Mouse (Mus musculus): ENCODE data around the gene Ednra. TPM values are rescaled to one million over a fixed set of nuclear protein-coding genes. Genes with fewer than 3 reads are reported as not detected.

Ednra gene
- polyA plus RNA-seq, 1 experiment = 3.7 TPM

DNA sequence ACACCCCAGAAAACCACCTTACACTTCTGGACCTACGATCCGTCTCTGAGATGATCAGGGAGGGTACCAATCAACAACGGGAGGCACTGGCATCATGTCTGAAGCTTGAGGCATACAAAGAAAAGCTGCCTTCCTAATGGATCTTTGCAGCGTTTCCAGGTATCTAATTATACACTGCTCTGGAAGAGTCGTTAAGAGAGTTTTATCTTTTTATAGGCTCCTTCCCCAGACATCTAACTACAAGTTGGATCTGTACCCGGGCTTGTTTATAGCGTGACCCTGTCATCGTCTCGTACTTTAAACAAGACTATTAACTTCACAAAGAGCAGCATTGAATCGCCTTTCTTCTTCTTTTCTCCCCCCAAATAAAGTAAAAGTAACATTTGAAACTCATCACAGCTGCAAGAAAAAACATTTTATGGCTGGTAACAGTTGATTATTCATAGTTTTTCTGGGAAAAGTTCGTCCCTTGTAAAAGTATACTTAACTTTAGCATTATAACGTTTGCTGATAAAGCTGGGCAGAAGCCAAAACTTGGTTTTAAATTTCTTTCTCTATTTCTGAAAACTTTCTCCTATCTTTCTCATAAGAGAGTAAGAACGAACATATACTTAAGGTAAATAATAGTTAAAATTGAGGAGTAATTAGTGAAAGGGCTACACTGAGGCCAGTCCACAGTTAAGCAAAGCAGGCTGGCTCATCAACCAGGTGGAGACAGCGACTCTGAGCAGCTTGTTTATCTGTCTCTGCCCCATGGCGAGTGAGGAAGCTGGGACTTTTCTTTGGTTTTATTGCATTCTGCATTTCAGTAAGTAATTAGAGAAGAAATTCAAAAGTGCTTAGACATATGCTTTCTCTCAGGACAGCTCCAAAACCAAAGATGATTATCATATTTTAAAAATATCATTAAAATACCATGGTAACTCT, 42.0 kb downstream of the Ednra start:
- peak; percentile 2 for DNase-seq
- Histone ChIP-seq H3K4me3 (ENCODE audit: insufficient read depth, low read depth, low read length) (no peak overlapping the region), H3K36me3 (ENCODE audit: control insufficient read depth, insufficient read depth, low read length) (no peaks in the 10 kb centered on the region), H3K27me3 (replicated peaks; ENCODE audit: control insufficient read depth, insufficient read depth, low read length) (no peaks in the 10 kb centered on the region), H3K27ac (ENCODE audit: insufficient read depth, low read depth, low read length) (peak overlapping the region; percentile 50; the same call in 1 of the 2 replicates), H3K4me1 (ENCODE audit: control insufficient read depth, insufficient read depth, low read length) (no peaks in the 10 kb centered on the region)
- WGBS = 29% methylated on average over 15 of the region's 15 CpGs
- TF ChIP-seq POLR2A (IDR thresholded peaks at IDR 0.05; ENCODE audit: low read depth, low read length) = no peak
- TF ChIP-seq CTCF (conservative IDR thresholded peaks at IDR 0.05; ENCODE audit: insufficient read depth, insufficient read length, low read depth, low read length) = no peak

DNA sequence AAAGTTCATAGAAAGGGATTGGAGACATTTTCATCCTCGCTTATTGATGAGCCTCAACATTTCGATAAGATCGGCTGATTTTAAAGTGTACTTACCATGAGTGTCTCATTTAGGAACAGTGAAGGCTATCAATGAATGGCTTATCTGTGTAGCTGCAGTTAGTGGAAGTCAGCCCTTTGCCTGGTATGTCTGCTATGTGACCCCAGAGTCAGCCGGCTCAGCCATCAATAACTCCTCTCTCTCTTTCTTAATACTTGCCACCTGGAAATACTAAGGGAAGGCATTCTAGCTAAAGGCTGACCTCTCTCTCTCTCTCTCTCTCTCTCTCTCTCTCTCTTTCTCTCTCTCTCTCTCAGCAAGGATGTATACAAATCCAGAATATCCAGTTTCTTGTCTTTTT, 52.2 kb downstream of the Ednra start:
- H3K27me3 ChIP-seq (replicated peaks; ENCODE audit: control insufficient read depth, insufficient read depth, low read length) = no peaks in the 10 kb centered on the region
- 76% methylated on average over 4 of the region's 4 CpGs for WGBS
- no peak overlapping the region for H3K27ac ChIP-seq (ENCODE audit: insufficient read depth, low read depth, low read length)
- no peak for TF ChIP-seq CTCF (conservative IDR thresholded peaks at IDR 0.05; ENCODE audit: insufficient read depth, insufficient read length, low read depth, low read length)
- TF ChIP-seq POLR2A (IDR thresholded peaks at IDR 0.05; ENCODE audit: low read depth, low read length) = no peak
- H3K4me3 ChIP-seq (ENCODE audit: insufficient read depth, low read depth, low read length) = no peak overlapping the region
- H3K36me3 ChIP-seq (ENCODE audit: control insufficient read depth, insufficient read depth, low read length) = no peaks in the 10 kb centered on the region
- no peaks in the 10 kb centered on the region for H3K4me1 ChIP-seq (ENCODE audit: control insufficient read depth, insufficient read depth, low read length)
- DNase-seq = no peak

DNA sequence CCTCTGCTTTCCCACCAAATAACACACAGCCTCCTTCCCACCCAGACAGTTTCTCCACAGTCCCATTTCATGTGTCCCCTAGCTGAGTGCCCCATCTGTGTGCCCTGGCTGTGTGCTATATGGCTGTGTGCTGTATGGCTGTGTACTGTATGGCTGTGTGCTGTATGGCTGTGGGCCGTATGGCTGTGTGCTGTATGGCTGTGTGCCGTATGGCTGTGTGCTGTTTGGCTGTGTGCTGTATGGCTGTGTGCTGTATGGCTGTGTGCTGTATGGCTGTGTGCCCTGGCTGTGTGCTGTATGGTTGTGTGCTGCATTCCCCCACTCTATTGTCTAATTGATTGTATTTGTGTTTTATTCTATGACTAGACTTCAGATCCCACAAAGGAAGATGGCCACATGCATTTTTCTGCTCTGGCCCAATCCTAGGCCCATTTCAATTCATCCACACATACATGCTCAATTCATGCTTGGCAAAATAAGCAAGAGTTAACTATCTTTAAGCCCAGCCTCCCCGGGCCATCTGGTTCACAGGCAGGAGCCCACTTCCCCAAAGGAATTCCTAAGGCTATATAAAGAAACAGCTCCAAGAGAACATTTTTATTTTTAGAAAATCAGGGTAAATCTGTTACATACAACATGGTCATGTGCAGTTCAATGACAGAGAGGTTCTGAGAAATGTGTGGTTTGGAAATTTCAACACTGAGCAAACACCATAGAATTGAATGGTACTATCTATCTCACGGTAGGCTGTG, 53.5 kb downstream of the Ednra start:
- no peak overlapping the region for H3K27ac ChIP-seq (ENCODE audit: insufficient read depth, low read depth, low read length)
- WGBS = 92% methylated on average over 4 of the region's 4 CpGs
- H3K4me1 ChIP-seq (ENCODE audit: control insufficient read depth, insufficient read depth, low read length) = no peaks in the 10 kb centered on the region
- H3K27me3 ChIP-seq (replicated peaks; ENCODE audit: control insufficient read depth, insufficient read depth, low read length) = no peaks in the 10 kb centered on the region
- H3K36me3 ChIP-seq (ENCODE audit: control insufficient read depth, insufficient read depth, low read length) = no peaks in the 10 kb centered on the region
- no peak for TF ChIP-seq POLR2A (IDR thresholded peaks at IDR 0.05; ENCODE audit: low read depth, low read length)
- TF ChIP-seq CTCF (conservative IDR thresholded peaks at IDR 0.05; ENCODE audit: insufficient read depth, insufficient read length, low read depth, low read length) = no peak
- no peak for DNase-seq
- no peak overlapping the region for H3K4me3 ChIP-seq (ENCODE audit: insufficient read depth, low read depth, low read length)

DNA sequence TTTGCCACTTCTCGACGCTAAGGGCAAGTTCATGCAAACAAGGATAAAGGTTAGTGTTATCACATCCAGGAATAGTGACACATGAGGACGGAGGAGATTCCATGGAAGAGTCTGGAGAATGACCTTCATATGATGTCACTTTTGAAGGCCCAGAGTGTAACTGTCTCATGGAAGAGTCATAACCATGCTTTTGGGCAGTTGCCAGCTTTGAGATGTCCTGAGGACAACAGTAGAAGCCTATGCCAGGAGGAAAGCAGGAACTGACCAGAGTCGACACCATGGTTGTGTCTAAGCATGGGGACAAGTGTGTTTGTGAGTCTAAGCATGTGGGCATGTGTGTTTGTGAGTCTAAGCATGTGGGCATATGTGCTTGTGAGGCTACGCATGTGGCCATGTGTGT, 56.3 kb downstream of the Ednra start:
- no peaks in the 10 kb centered on the region for H3K4me1 ChIP-seq (ENCODE audit: control insufficient read depth, insufficient read depth, low read length)
- DNase-seq = no peak

DNA sequence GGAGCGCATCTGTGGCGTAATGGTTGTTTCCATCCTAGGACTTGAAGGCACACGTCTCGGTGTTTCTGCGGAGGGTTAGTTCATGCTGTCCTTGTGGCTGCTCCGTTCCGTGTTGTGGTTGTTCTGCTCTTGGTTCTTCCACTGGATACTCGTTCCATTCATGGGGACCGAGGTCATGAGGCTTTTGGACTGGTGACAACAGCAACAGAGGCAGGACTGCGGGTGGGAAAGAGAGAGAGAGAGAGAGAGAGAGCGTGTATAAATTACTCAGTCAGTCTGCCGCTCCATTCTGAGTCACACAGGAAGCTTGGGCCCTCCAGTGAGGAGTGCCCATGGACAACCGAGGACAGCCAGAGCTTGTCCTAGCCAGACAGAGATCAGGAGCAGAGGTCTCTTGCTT, 59.4 kb downstream of the Ednra start:
- WGBS = 79% methylated on average over 13 of the region's 13 CpGs
- Histone ChIP-seq H3K4me3 (ENCODE audit: insufficient read depth, low read depth, low read length) (no peak overlapping the region), H3K36me3 (ENCODE audit: control insufficient read depth, insufficient read depth, low read length) (no peaks in the 10 kb centered on the region), H3K27me3 (replicated peaks; ENCODE audit: control insufficient read depth, insufficient read depth, low read length) (no peaks in the 10 kb centered on the region), H3K4me1 (ENCODE audit: control insufficient read depth, insufficient read depth, low read length) (no peaks in the 10 kb centered on the region), H3K27ac (ENCODE audit: insufficient read depth, low read depth, low read length) (no peak overlapping the region)
- TF ChIP-seq POLR2A (IDR thresholded peaks at IDR 0.05; ENCODE audit: low read depth, low read length) (no peak), CTCF (conservative IDR thresholded peaks at IDR 0.05; ENCODE audit: insufficient read depth, insufficient read length, low read depth, low read length) (no peak)
- DNase-seq = peak; percentile 47

More for the DNA sequence above, 56.3 kb downstream of the Ednra start:
- Histone ChIP-seq H3K4me3 (ENCODE audit: insufficient read depth, low read depth, low read length) (no peak overlapping the region), H3K36me3 (ENCODE audit: control insufficient read depth, insufficient read depth, low read length) (no peaks in the 10 kb centered on the region), H3K27me3 (replicated peaks; ENCODE audit: control insufficient read depth, insufficient read depth, low read length) (no peaks in the 10 kb centered on the region), H3K27ac (ENCODE audit: insufficient read depth, low read depth, low read length) (no peak overlapping the region)
- TF ChIP-seq POLR2A (IDR thresholded peaks at IDR 0.05; ENCODE audit: low read depth, low read length) = no peak
- no peak for TF ChIP-seq CTCF (conservative IDR thresholded peaks at IDR 0.05; ENCODE audit: insufficient read depth, insufficient read length, low read depth, low read length)
- 88% methylated on average over 5 of the region's 5 CpGs for WGBS

DNA sequence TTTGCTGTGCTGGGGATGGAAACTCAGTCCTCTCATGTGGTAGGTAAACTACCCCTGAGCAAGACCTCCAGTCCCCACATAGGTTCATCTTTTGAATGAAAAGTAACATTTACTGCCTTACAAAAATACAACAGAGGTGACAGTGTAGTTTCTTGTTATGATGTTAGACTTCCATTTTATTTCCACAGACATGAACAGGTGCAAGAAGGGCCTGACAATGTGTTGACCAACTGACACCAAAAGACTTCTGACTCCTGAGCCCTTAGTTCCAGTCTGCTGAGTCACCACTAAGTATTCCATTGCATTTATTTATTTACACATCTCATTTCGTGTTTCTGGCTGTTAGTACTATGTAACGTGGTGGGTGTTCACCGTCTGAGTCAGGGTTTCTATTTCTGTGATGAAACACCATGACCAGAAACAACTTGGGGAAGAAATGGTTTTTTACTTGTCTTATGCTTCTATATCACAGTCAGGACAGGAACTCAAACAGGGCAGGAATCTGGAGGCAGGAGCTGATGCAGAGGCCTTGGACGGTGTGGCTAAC, 64.7 kb downstream of the Ednra start:
- H3K4me3 ChIP-seq (ENCODE audit: insufficient read depth, low read depth, low read length) = no peak overlapping the region
- DNase-seq = no peak
- no peak overlapping the region for H3K27ac ChIP-seq (ENCODE audit: insufficient read depth, low read depth, low read length)
- H3K27me3 ChIP-seq (replicated peaks; ENCODE audit: control insufficient read depth, insufficient read depth, low read length) = no peaks in the 10 kb centered on the region
- no peaks in the 10 kb centered on the region for H3K4me1 ChIP-seq (ENCODE audit: control insufficient read depth, insufficient read depth, low read length)
- 58% methylated on average over 4 of the region's 4 CpGs for WGBS
- no peak for TF ChIP-seq CTCF (conservative IDR thresholded peaks at IDR 0.05; ENCODE audit: insufficient read depth, insufficient read length, low read depth, low read length)
- no peak for TF ChIP-seq POLR2A (IDR thresholded peaks at IDR 0.05; ENCODE audit: low read depth, low read length)
- H3K36me3 ChIP-seq (ENCODE audit: control insufficient read depth, insufficient read depth, low read length) = no peaks in the 10 kb centered on the region

DNA sequence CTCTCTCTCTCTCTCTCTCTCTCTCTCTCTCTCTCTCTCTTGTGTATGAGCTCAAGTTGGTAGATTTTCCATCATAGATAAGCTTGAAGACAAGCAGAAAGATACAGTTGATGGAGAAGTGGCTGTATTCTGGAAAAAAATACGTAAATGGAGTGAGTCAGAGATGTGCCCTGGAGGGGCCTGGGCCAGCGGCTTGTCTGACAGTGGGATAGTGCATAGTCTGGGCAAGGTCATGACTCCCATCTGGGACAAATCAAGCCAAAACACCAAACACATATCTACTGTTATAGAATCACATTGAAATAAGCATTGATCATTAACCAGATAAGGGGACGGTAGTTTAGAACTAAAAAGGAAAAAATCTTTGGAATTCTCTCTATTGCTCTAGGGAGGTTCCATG, 65.9 kb downstream of the Ednra start:
- Histone ChIP-seq H3K4me3 (ENCODE audit: insufficient read depth, low read depth, low read length) (no peak overlapping the region), H3K4me1 (ENCODE audit: control insufficient read depth, insufficient read depth, low read length) (no peaks in the 10 kb centered on the region), H3K36me3 (ENCODE audit: control insufficient read depth, insufficient read depth, low read length) (no peaks in the 10 kb centered on the region), H3K27me3 (replicated peaks; ENCODE audit: control insufficient read depth, insufficient read depth, low read length) (no peaks in the 10 kb centered on the region), H3K27ac (ENCODE audit: insufficient read depth, low read depth, low read length) (no peak overlapping the region)
- no peak for TF ChIP-seq CTCF (conservative IDR thresholded peaks at IDR 0.05; ENCODE audit: insufficient read depth, insufficient read length, low read depth, low read length)
- WGBS = 64% methylated on average over 3 of the region's 3 CpGs
- no peak for DNase-seq

Measured in kidney, adult 2 months (tissue).